Mouse (Mus musculus): Measurements from ENCODE around the gene Rhebl1. TPM values are rescaled to one million over a fixed set of nuclear protein-coding genes. Genes with fewer than 3 reads are reported as not detected.
A peak's percentile ranks its signal among the peaks of the same experiment; 100 is the strongest.

The Rhebl1 gene
- polyA plus RNA-seq, 1 experiment from 2014 or later: 33.0 TPM

DNA sequence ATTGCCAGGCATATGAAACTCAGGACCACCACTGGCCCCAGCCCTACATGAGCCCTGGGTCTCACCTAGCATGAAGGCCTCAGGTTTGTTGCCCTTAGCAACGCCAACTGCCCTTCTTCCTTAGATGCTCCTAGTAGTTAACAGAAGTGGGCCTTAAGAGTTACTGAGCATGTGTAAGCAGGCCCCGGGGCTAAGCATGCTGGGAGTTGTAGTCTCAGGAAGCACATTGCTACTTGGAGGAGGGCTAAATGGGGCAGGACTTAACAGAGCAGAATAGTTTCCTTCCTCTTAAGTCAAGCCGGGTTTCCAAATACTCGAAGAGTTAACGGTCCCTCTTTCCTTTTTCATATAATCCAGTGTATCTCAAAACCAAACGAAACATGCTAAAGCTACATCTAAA, 27.0 kb downstream of the Rhebl1 start:
- Histone ChIP-seq H3K27ac (no peak overlapping the region), H3K4me3 (0 out of 2 replicates have a peak overlapping the region, but pooled peaks have one; percentile 4), H3K36me3 (ENCODE audit: poor library complexity, severe bottlenecking) (peaks cover 44% of the 10 kb centered on the region), H3K9ac (no peak overlapping the region), H3K27me3 (no peaks in the 10 kb centered on the region), H3K4me1 (peaks cover 34% of the 10 kb centered on the region), H3K4me2 (peak overlapping the region; percentile 97), H3K9me3 (replicated peaks) (no peaks in the 10 kb centered on the region)
- WGBS: 72% methylated on average over 6 of the region's 6 CpGs
- no peak for ATAC-seq

DNA sequence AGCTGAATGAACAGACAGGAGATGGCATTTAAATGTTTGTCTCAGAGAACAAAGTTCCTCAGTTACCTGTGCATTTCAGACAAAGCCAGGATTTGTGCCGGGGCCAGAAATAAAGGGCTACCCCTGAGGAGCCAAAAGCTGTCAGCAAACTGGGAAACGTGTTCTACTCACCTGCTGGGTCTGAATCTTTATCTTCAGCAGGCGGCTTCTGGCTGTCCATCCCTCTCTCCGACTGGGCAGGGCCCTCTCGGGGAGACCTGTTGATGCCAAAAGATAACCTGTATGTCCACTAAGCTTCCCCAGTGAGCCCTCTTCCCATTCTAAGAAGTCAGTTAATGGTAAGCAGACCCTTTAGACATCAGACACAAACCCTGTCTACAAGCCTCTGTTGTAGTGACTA, 27.8 kb downstream of the Rhebl1 start:
- Histone ChIP-seq H3K27me3 (no peaks in the 10 kb centered on the region), H3K4me3 (no peak overlapping the region), H3K4me2 (no peak overlapping the region), H3K27ac (no peak overlapping the region), H3K36me3 (ENCODE audit: poor library complexity, severe bottlenecking) (peaks cover 52% of the 10 kb centered on the region), H3K9me3 (replicated peaks) (no peaks in the 10 kb centered on the region), H3K9ac (no peak overlapping the region), H3K4me1 (peaks cover 34% of the 10 kb centered on the region)
- 97% methylated on average over 5 of the region's 5 CpGs for WGBS
- no peak for ATAC-seq

DNA sequence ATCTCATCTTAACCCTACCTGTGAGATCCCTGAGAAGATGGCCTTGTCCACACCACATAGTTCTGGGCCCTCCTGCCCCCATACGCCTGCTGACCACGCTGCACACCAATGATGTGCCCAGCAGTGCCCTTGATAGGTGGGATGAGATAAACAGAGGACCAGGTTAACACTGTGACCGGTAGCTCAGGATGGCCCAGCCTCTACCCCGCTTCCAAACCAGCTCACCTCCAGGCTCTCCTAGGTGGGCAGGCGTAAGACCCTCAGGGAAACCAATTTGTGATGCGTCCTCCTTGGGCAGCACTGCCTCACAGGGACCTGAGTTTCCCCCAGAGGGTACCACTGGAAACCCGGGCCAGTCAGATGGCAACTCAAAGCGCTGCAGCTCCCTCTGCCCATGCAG, 28.6 kb downstream of the Rhebl1 start:
- peak overlapping the region; percentile 14; the same call in 1 of the 2 replicates for H3K9ac ChIP-seq
- H3K9me3 ChIP-seq (replicated peaks): no peaks in the 10 kb centered on the region
- no peak for ATAC-seq
- no peak overlapping the region for H3K27ac ChIP-seq
- WGBS: 95% methylated on average over 8 of the region's 8 CpGs
- no peaks in the 10 kb centered on the region for H3K27me3 ChIP-seq
- no peak overlapping the region for H3K4me2 ChIP-seq
- no peak overlapping the region for H3K4me3 ChIP-seq
- peaks cover 34% of the 10 kb centered on the region for H3K4me1 ChIP-seq
- H3K36me3 ChIP-seq (ENCODE audit: poor library complexity, severe bottlenecking): peaks cover 59% of the 10 kb centered on the region

DNA sequence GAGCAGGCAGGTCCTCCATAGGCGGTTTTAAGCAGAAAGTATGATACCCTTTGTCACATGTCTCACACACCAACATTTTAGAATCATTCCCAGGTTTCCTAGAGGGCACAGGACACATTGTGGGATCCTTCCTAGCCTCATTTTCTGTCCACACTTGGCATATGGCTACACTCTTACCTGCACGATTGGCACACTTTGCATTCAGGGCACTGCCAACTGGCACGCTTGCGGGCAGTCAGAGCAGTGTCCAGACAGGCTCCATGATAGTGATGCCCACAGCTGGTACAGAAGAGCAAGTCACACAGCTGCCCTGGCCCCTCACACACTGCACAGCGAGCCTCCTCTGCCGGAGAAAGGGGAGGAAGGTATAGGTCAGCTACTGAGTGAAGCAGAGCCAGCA, 29.4 kb downstream of the Rhebl1 start:
- Histone ChIP-seq H3K4me3 (no peak overlapping the region), H3K27me3 (no peaks in the 10 kb centered on the region), H3K36me3 (ENCODE audit: poor library complexity, severe bottlenecking) (peaks cover 67% of the 10 kb centered on the region), H3K4me1 (peaks cover 31% of the 10 kb centered on the region), H3K4me2 (no peak overlapping the region), H3K9me3 (replicated peaks) (no peaks in the 10 kb centered on the region), H3K27ac (no peak overlapping the region), H3K9ac (no peak overlapping the region)
- WGBS: 95% methylated on average over 6 of the region's 6 CpGs
- no peak for ATAC-seq

DNA sequence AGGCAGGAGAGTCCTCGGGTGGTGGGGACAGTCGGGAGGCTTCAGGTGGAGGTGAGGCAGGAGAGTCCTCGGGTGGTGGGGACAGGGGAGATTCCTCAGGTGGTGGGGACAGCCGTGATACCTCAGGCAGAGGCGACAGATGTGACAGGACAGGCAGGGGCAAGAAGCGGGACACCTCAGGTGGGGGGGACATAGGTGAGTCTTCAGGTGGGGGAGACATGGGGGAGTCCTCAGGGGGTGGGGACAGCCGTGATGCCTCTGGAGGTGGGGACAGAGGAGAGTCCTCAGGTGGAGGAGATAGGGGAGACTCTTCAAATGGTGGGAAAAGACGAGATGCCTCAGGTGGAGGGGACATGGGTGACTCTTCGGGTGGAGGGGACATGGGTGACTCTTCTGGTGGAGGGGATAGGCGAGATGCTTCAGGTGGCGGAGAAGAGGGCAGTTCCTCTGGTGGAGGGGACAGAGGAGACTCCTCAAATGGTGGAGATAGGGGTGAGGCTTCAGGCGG, 30.8 kb downstream of the Rhebl1 start:
- H3K9me3 ChIP-seq (replicated peaks): no peaks in the 10 kb centered on the region
- peaks cover 17% of the 10 kb centered on the region for H3K4me1 ChIP-seq
- H3K36me3 ChIP-seq (ENCODE audit: poor library complexity, severe bottlenecking): peaks cover 82% of the 10 kb centered on the region
- H3K27ac ChIP-seq: no peak overlapping the region
- H3K4me2 ChIP-seq: no peak overlapping the region
- WGBS: 90% methylated on average over 12 of the region's 12 CpGs
- no peaks in the 10 kb centered on the region for H3K27me3 ChIP-seq
- H3K9ac ChIP-seq: no peak overlapping the region
- H3K4me3 ChIP-seq: no peak overlapping the region
- no peak for ATAC-seq

DNA sequence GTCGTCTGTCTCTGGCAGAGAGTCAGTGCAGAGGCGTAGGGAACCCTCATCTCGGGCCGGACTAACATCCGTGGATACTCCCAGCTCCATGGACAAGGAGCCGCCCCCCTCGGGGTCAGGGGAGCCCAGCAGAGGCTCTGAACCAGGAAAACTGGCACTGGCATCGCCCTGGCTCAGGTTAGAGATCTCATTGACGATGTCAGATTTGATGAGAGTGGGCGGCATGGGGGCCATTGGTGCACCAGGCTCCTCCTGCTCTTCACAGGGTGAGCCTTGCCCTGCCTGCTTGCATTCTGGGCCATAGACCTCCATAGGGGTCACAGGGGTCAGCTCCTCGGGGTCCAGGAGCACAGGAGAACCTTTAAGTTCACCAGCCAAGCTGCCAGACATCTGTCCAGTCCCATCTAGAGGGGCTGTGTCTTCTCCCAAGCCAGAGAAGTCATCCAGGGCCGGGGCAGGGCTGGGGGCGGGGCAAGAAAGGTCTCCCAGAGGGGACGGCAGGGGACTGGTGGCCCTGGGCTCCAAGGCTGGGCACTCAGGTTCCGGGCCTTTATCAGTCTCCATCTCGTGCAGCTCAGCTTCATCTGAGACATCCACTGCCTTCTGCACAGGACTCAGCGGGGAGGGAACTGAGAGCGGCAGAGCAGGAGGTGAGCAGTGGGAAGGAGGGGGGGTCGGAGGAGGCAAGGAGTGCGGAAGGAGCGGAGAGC, 32.5 kb downstream of the Rhebl1 start:
- 89% methylated on average over 21 of the region's 21 CpGs for WGBS
- Histone ChIP-seq H3K27me3 (no peaks in the 10 kb centered on the region), H3K4me3 (no peak overlapping the region), H3K36me3 (ENCODE audit: poor library complexity, severe bottlenecking) (peaks cover 98% of the 10 kb centered on the region), H3K4me1 (peaks cover under 1% of the 10 kb centered on the region; the same call in 1 of the 2 replicates), H3K9ac (no peak overlapping the region), H3K27ac (no peak overlapping the region), H3K4me2 (no peak overlapping the region), H3K9me3 (replicated peaks) (no peaks in the 10 kb centered on the region)
- no peak for ATAC-seq

DNA sequence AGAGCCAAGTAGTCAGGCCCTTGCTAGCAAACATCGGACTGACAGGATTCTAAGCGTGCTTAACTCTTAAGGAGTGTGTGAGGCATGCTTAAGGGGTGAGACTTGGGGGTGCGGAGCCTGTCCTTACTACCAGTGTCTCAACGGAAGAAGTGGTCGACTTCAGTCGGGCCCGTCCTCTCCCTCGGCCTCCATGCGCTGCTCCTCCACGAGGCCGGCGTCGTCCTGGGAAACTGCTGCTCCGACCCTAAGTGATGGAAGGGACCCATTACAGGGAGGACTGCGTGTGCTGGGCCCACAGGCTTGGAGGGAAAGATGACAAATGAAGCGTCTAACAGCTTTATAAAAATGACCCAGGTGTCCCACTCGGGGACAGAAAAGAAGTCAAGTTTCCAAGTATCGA, 33.4 kb downstream of the Rhebl1 start:
- no peaks in the 10 kb centered on the region for H3K9me3 ChIP-seq (replicated peaks)
- no peak for ATAC-seq
- peaks cover 100% of the 10 kb centered on the region for H3K36me3 ChIP-seq (ENCODE audit: poor library complexity, severe bottlenecking)
- H3K4me1 ChIP-seq: no peaks in the 10 kb centered on the region
- WGBS: 94% methylated on average over 18 of the region's 18 CpGs
- no peak overlapping the region for H3K4me2 ChIP-seq
- H3K9ac ChIP-seq: no peak overlapping the region
- no peak overlapping the region for H3K27ac ChIP-seq
- H3K4me3 ChIP-seq: no peak overlapping the region
- H3K27me3 ChIP-seq: no peaks in the 10 kb centered on the region

DNA sequence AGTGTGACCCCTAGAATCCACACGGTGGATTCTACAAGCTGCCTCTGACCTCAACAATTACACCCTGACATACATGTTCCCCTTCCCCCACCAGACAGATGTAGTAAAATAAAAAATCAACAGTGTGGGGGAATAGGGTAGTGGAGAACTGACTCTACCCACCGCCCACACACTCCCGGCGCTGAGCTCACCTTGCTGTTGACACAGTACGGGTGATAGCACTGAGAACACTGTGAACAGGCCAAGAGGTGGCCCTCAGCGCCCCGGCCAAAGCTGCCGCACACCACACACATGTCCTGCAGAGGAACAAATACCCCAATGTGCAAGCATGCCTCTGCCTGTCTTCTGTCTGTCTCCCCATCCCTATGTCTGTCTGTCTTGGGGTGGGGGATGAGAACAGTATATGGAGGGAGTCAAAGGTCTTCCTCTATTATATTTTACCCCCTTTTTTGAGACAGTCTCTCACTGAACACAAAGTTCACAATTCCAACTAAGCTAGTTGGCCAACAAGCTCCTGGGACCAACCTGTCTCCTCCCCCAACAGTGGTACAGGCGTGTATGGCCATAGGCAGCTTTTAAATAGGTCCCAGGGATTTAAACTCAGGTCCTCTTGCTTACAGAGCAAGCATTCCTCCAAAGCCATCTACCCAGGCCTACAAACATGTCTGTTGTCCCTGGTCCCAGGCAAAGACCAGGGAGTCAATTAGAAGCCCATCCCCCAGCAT, 34.9 kb downstream of the Rhebl1 start:
- 87% methylated on average over 9 of the region's 9 CpGs for WGBS
- Histone ChIP-seq H3K36me3 (ENCODE audit: poor library complexity, severe bottlenecking) (peaks cover 100% of the 10 kb centered on the region), H3K4me3 (no peak overlapping the region), H3K9me3 (replicated peaks) (no peaks in the 10 kb centered on the region), H3K27me3 (no peaks in the 10 kb centered on the region), H3K27ac (no peak overlapping the region), H3K4me1 (no peaks in the 10 kb centered on the region), H3K4me2 (no peak overlapping the region), H3K9ac (no peak overlapping the region)
- no peak for ATAC-seq

DNA sequence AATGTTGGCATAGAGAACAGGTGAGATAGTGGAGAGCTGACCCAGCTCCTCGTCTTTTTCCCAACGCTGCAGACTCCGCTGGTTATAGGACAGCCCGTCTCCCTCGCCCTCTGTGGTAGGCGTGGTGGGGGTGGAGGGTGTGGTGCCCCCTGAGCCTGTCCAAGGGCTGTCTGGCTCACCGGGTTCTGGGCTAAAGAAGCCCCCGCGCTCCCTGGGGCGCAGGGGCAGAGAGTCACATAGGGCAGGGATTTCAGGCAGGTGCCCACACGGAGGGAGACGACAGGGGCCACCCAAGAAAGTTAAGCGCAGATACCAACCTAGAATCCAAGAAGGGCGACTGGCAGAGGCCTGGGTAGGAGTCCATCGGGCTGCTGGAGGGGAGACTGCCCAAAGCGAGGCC, 40.1 kb downstream of the Rhebl1 start:
- no peak for ATAC-seq
- peaks cover 100% of the 10 kb centered on the region for H3K36me3 ChIP-seq (ENCODE audit: poor library complexity, severe bottlenecking)
- no peak overlapping the region for H3K4me2 ChIP-seq
- H3K27ac ChIP-seq: no peak overlapping the region
- H3K27me3 ChIP-seq: no peaks in the 10 kb centered on the region
- H3K9ac ChIP-seq: no peak overlapping the region
- H3K4me3 ChIP-seq: no peak overlapping the region
- no peaks in the 10 kb centered on the region for H3K9me3 ChIP-seq (replicated peaks)
- WGBS: 94% methylated on average over 16 of the region's 16 CpGs
- H3K4me1 ChIP-seq: no peaks in the 10 kb centered on the region

DNA sequence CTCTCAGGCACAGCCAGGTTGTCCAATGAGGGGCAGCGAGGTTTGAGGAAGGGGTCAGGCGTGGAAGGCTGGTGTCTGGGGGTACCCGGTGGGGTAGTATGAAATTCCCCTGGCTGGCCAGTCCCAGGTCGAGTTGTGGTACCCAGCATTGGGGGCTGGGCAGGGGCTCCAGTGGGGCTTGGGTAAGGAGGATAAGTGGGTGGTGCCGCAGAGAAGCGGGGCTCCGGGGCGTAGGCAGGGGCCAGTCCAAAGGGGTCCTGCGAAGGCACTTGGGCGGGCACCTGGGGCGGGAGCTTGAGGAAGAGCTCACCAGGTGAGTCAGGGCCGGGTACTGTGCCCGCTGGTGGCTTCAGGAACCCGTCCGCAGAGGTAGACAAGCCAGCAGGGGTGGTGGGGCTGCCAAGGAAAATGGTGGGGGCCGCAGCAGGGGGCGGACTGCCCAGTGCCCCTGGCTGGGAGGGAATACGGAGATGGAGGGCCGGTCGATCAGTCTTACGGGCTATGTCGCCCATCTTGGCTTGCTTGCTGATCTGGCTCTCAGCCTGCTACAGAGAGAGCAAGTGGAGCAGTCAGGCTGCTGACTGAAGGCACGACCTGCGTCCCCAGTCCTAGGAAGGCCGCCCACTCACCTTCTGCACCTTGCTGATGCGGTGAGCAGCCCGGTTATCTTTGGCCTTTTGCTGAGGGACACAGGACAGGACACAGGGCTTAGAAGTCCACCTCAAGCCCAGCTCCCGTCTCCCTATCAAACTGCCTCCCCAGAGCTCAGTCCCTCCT, 41.0 kb downstream of the Rhebl1 start:
- Histone ChIP-seq H3K27ac (no peak overlapping the region), H3K36me3 (ENCODE audit: poor library complexity, severe bottlenecking) (peaks cover 100% of the 10 kb centered on the region), H3K4me1 (no peaks in the 10 kb centered on the region), H3K4me2 (no peak overlapping the region), H3K9ac (no peak overlapping the region), H3K9me3 (replicated peaks) (no peaks in the 10 kb centered on the region), H3K27me3 (no peaks in the 10 kb centered on the region), H3K4me3 (no peak overlapping the region)
- ATAC-seq: no peak
- WGBS: 93% methylated on average over 28 of the region's 28 CpGs

DNA sequence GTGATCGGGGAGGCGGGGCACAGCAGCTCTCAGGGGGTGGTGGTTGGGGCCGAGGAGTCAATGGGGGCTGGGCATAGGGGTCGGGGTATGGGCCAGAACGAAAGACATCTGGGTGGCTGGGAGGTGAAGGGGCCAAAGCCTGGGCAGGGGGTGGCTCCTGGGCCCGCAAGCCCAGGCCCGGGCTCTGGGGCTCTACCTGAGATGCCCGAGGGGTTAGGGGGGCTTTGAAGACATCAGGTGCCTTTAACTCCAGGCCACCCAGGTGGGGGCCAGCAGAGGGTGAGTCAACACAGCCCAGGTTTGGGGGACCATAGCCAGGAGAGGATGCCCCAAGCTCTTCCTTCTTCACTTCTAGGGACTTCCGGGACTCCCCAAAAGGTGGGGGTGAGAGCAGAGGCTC, 41.6 kb downstream of the Rhebl1 start:
- H3K4me2 ChIP-seq: no peak overlapping the region
- H3K27ac ChIP-seq: no peak overlapping the region
- ATAC-seq: no peak
- no peak overlapping the region for H3K4me3 ChIP-seq
- no peaks in the 10 kb centered on the region for H3K4me1 ChIP-seq
- H3K36me3 ChIP-seq (ENCODE audit: poor library complexity, severe bottlenecking): peaks cover 100% of the 10 kb centered on the region
- H3K9me3 ChIP-seq (replicated peaks): no peaks in the 10 kb centered on the region
- H3K27me3 ChIP-seq: no peaks in the 10 kb centered on the region
- WGBS: 83% methylated on average over 9 of the region's 9 CpGs
- H3K9ac ChIP-seq: no peak overlapping the region

DNA sequence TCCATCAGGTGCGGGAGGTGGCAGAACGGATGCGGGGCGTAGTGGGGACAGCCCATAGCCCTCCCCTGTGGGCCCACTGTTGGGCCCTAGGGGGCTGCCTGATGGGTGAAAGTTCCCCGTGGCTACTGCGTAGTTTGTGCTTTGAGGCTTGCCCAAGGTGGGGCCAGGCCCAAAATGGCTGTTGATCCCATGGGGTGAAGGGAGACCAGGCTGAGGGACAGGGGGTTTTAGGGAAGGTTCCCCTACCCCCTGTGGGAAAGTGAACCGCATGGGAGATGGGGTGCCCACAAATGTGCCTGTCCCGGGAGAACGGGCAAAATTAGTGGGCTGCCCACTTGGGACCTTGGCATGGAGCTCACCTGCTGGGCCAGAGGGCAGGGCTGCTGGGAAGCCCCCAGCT, 42.3 kb downstream of the Rhebl1 start:
- H3K4me2 ChIP-seq: no peak overlapping the region
- H3K9ac ChIP-seq: no peak overlapping the region
- no peak for ATAC-seq
- no peak overlapping the region for H3K27ac ChIP-seq
- no peaks in the 10 kb centered on the region for H3K27me3 ChIP-seq
- H3K9me3 ChIP-seq (replicated peaks): no peaks in the 10 kb centered on the region
- no peaks in the 10 kb centered on the region for H3K4me1 ChIP-seq
- H3K4me3 ChIP-seq: no peak overlapping the region
- WGBS: 96% methylated on average over 9 of the region's 9 CpGs
- peaks cover 100% of the 10 kb centered on the region for H3K36me3 ChIP-seq (ENCODE audit: poor library complexity, severe bottlenecking)
